Mouse (Mus musculus) liver (tissue): ENCODE measurements at regions not wholly inside any gene's neighbourhood (a gene's known extent, or its start where the extent isn't known, plus 50 kb on each side); places are given as distances from the start of the nearest gene placed in this dataset.
A peak's percentile ranks its signal among the peaks of the same experiment; 100 is the strongest.

Experiments used
- DNase-seq: peaks from one replicate; pipeline ENCODE4 v3.0.0-alpha.2; 2020; ENCODE audit warnings: mixed read lengths

GRCm38 (mm10) chr1:64343268-64343667 is 189.2 kb upstream of the Creb1 start:
- DNase-seq: no peak

GRCm38 (mm10) chr1:64341596-64341995 is 190.8 kb upstream of the Creb1 start:
- no peak for DNase-seq

GRCm38 (mm10) chr1:64338575-64338961 is 193.9 kb upstream of the Creb1 start:
- peak; percentile 3 for DNase-seq

GRCm38 (mm10) chr1:64337619-64338574 is 194.5 kb upstream of the Creb1 start:
- DNase-seq: no peak

GRCm38 (mm10) chr1:64331566-64331965 is 200.9 kb upstream of the Creb1 start:
- no peak for DNase-seq

- no peak for DNase-seq
These were observed 201.7 kb upstream of the Creb1 start for GRCm38 (mm10) chr1:64330721-64331120.

GRCm38 (mm10) chr1:64322197-64322596 is 200.1 kb upstream of the Klf7 start:
- no peak for DNase-seq

- no peak for DNase-seq
These were observed 197.1 kb upstream of the Klf7 start for GRCm38 (mm10) chr1:64319155-64319582.

- no peak for DNase-seq
These were observed 196.5 kb upstream of the Klf7 start for GRCm38 (mm10) chr1:64318440-64319154.

GRCm38 (mm10) chr1:64317032-64317636 is 195.1 kb upstream of the Klf7 start:
- DNase-seq: no peak

GRCm38 (mm10) chr1:64311371-64311770 is 189.3 kb upstream of the Klf7 start:
- no peak for DNase-seq

GRCm38 (mm10) chr1:64308560-64308959 is 186.5 kb upstream of the Klf7 start:
- DNase-seq: no peak

- no peak for DNase-seq
These were observed 186.0 kb upstream of the Klf7 start for GRCm38 (mm10) chr1:64308088-64308487.

- peak; percentile 36 for DNase-seq
These were observed 183.5 kb upstream of the Klf7 start for GRCm38 (mm10) chr1:64305427-64306213.

GRCm38 (mm10) chr1:64302833-64303358 is 180.8 kb upstream of the Klf7 start:
- peak; percentile 34 for DNase-seq

GRCm38 (mm10) chr1:64301530-64302061 is 179.5 kb upstream of the Klf7 start:
- peak; percentile 8 for DNase-seq

- DNase-seq: no peak
These were observed 179.0 kb upstream of the Klf7 start for GRCm38 (mm10) chr1:64300951-64301529.

GRCm38 (mm10) chr1:64298950-64299349 is 176.9 kb upstream of the Klf7 start:
- no peak for DNase-seq

GRCm38 (mm10) chr1:64298188-64298587 is 176.1 kb upstream of the Klf7 start:
- DNase-seq: no peak

GRCm38 (mm10) chr1:64297343-64297742 is 175.3 kb upstream of the Klf7 start:
- DNase-seq: no peak

- DNase-seq: no peak
These were observed 173.4 kb upstream of the Klf7 start for GRCm38 (mm10) chr1:64295512-64295945.

- DNase-seq: no peak
These were observed 173.0 kb upstream of the Klf7 start for GRCm38 (mm10) chr1:64295051-64295450.
